Mouse (Mus musculus) hindbrain, embryonic 10.5 days (tissue): ENCODE results near the gene Padi2. TPM values are rescaled to one million over a fixed set of nuclear protein-coding genes. Genes with fewer than 3 reads are reported as not detected.

ENCODE experiments used
- DNase-seq: peaks from one replicate; pipeline ENCODE4 v3.0.0-alpha.2; 2017; ENCODE audit warnings: low spot score
- H3K27ac ChIP-seq: fragments of 300-500 bp; sonication (generic); 2 replicates; pipeline ENCODE4 v1.5.1; 2016; ENCODE audit warnings: mild to moderate bottlenecking, moderate library complexity
- H3K27me3 ChIP-seq: fragments of 300-500 bp; sonication (generic); 2 replicates; pipeline ENCODE4 v1.6.1; 2016; ENCODE audit warnings: mild to moderate bottlenecking; ENCODE audit not compliant: poor library complexity, insufficient read depth, severe bottlenecking
- H3K36me3 ChIP-seq: fragments of 300-500 bp; sonication (generic); 2 replicates; pipeline ENCODE4 v1.6.1; 2016; ENCODE audit warnings: mild to moderate bottlenecking, moderate library complexity
- H3K4me1 ChIP-seq: fragments of 300-500 bp; sonication (generic); replicated peaks from 2 replicates; pipeline ENCODE4 v1.6.1; 2016; ENCODE audit warnings: mild to moderate bottlenecking
- H3K4me3 ChIP-seq: fragments of 300-500 bp; sonication (generic); 2 replicates; pipeline ENCODE4 v1.5.1; 2016; ENCODE audit warnings: mild to moderate bottlenecking, moderate library complexity
- H3K9me3 ChIP-seq: fragments of 300-500 bp; sonication (generic); 2 replicates; pipeline ENCODE4 v1.6.1; 2016; ENCODE audit warnings: mild to moderate bottlenecking, moderate library complexity
- WGBS: fragments of 180-500 bp; shearing (Covaris S2); methylation state at CpG from one replicate; pipeline ENCODE4 v1.1.7; 2016; 5-methylcytosine and 5-hydroxymethylcytosine counted together
- polyA plus RNA-seq: library from polyadenylated mRNA; unstranded; fragments of >200 nt; fragmentation: Nextera tagmentation; extraction: Ambion mirVana; gene quantifications from 2 replicates; pipeline ENCODE4 v1.2.1, GENCODE M21; 2016

Gene Padi2
- polyA plus RNA-seq, 1 experiment from 2014 or later = 1.4 TPM

DNA sequence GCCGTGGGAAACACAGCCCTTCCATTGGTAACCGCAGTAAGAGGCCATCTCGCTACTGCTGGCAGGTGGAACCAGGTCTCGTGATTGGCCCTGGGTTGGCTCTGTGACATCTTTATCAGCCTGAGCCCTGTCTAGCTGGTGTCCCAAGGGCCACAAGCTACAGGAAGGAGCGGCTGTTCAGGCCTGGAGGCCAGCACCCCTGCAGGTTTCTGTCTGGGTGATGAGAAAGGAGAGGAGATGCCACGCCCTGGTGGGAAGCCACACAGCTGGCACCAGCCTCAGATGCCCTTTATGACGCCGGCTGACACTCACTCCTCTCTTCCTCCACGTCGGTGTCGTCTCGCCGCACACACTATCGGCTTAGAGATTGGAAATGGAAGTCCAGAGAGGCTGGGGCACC is 83.3 kb downstream of the Padi2 start:
- Histone ChIP-seq H3K27me3 (no peaks in the 10 kb centered on the region), H3K27ac (no peak overlapping the region), H3K36me3 (peaks cover 31% of the 10 kb centered on the region), H3K4me1 (peaks cover 58% of the 10 kb centered on the region), H3K9me3 (no peaks in the 10 kb centered on the region), H3K4me3 (no peak overlapping the region; the same call in 1 of the 2 replicates)
- 92% methylated on average over 14 of the region's 14 CpGs for WGBS
- DNase-seq = no peak

- no peak overlapping the region for H3K4me3 ChIP-seq
- no peaks in the 10 kb centered on the region for H3K27me3 ChIP-seq
- H3K9me3 ChIP-seq = no peaks in the 10 kb centered on the region
- peak overlapping the region; percentile 62; the same call in 1 of the 2 replicates for H3K27ac ChIP-seq
- peaks cover 58% of the 10 kb centered on the region for H3K36me3 ChIP-seq
- H3K4me1 ChIP-seq = peaks cover 44% of the 10 kb centered on the region
- WGBS = 83% methylated on average over 20 of the region's 20 CpGs
- no peak for DNase-seq
Observed at GRCm38 (mm10) chr4:140992215-140992614, 86.1 kb downstream of the Padi2 start.

DNA sequence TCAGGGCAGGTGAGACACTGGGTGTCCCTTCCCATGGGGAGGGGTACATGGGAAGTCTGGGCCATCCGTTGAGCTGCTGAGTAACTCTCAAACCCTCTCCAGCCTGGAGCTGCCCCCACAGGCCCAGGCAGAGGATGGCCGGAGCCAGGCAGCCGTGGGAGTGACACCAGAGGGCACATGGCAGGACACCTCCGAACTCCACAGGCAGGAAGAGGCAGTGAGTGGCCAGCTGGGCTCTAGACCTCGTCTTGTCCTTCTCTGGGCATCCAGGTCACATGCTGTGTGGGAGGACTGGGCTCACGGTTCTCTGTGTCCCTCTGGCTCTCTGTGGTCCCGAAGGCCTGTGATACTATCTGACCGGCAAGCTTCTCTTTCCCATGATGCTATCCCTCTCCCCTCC is 87.7 kb downstream of the Padi2 start:
- no peak for DNase-seq
- H3K27me3 ChIP-seq = no peaks in the 10 kb centered on the region
- H3K36me3 ChIP-seq = peaks cover 73% of the 10 kb centered on the region
- WGBS = 82% methylated on average over 8 of the region's 8 CpGs
- peaks cover 28% of the 10 kb centered on the region for H3K4me1 ChIP-seq
- no peak overlapping the region; the same call in 1 of the 2 replicates for H3K27ac ChIP-seq
- H3K4me3 ChIP-seq = no peak overlapping the region
- no peaks in the 10 kb centered on the region for H3K9me3 ChIP-seq

GRCm38 (mm10) chr4:140995811-140996210 is 89.7 kb downstream of the Padi2 start:
- H3K9me3 ChIP-seq = no peaks in the 10 kb centered on the region
- no peaks in the 10 kb centered on the region for H3K27me3 ChIP-seq
- H3K4me3 ChIP-seq = no peak overlapping the region
- H3K27ac ChIP-seq = no peak overlapping the region
- peaks cover 10% of the 10 kb centered on the region for H3K4me1 ChIP-seq
- DNase-seq = no peak
- H3K36me3 ChIP-seq = peaks cover 86% of the 10 kb centered on the region
- WGBS = 90% methylated on average over 8 of the region's 8 CpGs

GRCm38 (mm10) chr4:140996812-140997211 is 90.7 kb downstream of the Padi2 start:
- Histone ChIP-seq H3K36me3 (peaks cover 96% of the 10 kb centered on the region), H3K27ac (no peak overlapping the region), H3K4me1 (peaks cover 9% of the 10 kb centered on the region), H3K9me3 (no peaks in the 10 kb centered on the region), H3K4me3 (no peak overlapping the region), H3K27me3 (no peaks in the 10 kb centered on the region)
- DNase-seq = no peak
- 95% methylated on average over 9 of the region's 9 CpGs for WGBS

Other genes starting within 250 kb of the Padi2 start
- 23.7 and 32.3 TPM in 2 replicates for gene Arhgef10l, start 240.3 kb upstream of the Padi2 start, polyA plus RNA-seq
- 33.9 and 37.5 TPM in 2 replicates for gene Rcc2, start 205.8 kb upstream of the Padi2 start, polyA plus RNA-seq
- gene Padi6, start 163.7 kb upstream of the Padi2 start, polyA plus RNA-seq = 0.06 TPM in 1 of 2 replicates, not detected in the other
- 0.35 and 0.51 TPM in 2 replicates for gene Padi4, start 132.1 kb upstream of the Padi2 start, polyA plus RNA-seq
- gene Padi3, start 95.7 kb upstream of the Padi2 start, polyA plus RNA-seq = 0.08 and 0.10 TPM in 2 replicates
- 0.07 TPM in 2 replicates for gene Padi1, start 60.6 kb upstream of the Padi2 start, polyA plus RNA-seq
- 412 and 491 TPM in 2 replicates for gene Sdhb, start 54.9 kb downstream of the Padi2 start, polyA plus RNA-seq
- 54.8 and 82.1 TPM in 2 replicates for gene Atp13a2, start 80.5 kb downstream of the Padi2 start, polyA plus RNA-seq
- gene Mfap2, start 104.1 kb downstream of the Padi2 start, polyA plus RNA-seq = 307 and 334 TPM in 2 replicates
- 11.4 and 12.0 TPM in 2 replicates for gene Crocc, start 154.2 kb downstream of the Padi2 start, polyA plus RNA-seq
- 60.2 and 66.0 TPM in 2 replicates for gene Necap2, start 172.0 kb downstream of the Padi2 start, polyA plus RNA-seq
- gene Spata21, start 182.0 kb downstream of the Padi2 start, polyA plus RNA-seq = not detected in 2 replicates
- 36.5 and 44.1 TPM in 2 replicates for gene Szrd1, start 233.4 kb downstream of the Padi2 start, polyA plus RNA-seq
- gene Fbxo42, start 241.6 kb downstream of the Padi2 start, polyA plus RNA-seq = 23.2 and 24.5 TPM in 2 replicates